Mouse (Mus musculus): ENCODE measurements around the gene Olfr285.

The Olfr285 gene

DNA sequence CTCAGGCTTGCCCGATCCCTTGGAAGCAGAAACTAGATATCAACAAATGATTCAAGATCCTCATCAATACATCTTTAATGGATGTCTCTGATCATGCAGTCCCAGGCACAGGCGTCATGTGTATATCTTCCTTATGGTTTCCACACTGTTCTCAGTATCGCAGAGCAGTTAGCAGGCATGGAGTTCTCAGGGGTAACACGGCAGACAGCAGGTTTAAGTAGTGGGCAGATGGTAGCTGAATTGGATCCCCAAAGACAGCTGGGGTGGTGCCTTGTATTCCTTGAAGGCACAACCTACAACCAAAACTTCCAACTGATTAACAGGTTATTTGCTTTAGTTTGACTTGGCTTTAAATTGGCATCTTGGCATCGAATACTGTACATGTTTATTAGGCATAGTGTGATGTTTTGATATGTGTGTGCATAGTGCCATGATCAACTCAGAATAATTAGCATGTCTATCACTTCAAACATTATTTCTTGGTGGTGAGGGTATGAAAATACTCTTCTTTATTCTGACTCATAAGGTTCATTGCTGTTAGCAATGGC is at the start of gene Olfr285:
Gene Olfr285, minus strand, starts transcription at position 177 of the 548 bp plus-strand sequence.
- DNase-seq (ENCODE audit: low read depth), result no peak

DNA sequence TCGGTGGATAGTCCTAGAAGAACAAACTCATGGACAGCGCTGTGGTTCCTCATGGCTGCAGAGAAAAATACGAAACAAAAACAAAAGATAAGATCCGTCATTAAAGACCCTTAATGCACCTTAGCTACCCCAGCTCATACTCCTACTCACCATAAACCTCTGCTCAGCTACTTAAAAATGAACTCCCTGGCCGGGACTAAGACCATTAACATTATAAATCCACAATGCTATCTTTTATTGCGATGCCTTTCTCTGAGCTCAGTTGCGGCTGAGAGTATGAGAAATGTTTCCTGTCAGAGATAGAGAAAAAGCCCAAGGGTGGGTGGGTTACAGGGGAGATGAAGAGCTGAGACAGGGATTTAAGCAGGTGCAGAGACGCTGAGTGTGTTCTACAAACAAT is 23.7 kb upstream of the Olfr285 start, which contains the start of gene Olfr284:
Gene Olfr284, minus strand, starts transcription at position 101 of the 400 bp plus-strand sequence.
- DNase-seq (ENCODE audit: low read depth), result no peak

DNA sequence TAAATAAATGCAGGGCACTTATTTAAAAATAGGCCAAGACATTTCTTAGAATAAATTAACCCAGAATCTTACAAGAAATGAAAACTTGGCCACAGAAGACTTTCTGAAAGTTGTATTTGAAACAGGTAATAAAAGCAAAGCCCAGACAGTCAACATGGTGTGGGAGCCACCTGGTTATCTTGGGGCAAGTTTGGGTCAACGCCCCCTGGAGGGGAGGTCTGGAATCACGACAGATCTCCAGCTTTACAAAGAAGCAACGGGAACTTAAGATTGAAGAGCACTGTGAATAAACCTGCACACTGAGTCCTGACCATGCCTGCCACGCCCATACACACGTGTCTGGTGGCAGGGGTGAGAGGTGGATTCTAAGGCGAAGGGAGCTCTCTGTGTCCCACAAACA is 1.4 kb downstream of the Olfr285 start:
- no peak for DNase-seq (ENCODE audit: low read depth)

DNA sequence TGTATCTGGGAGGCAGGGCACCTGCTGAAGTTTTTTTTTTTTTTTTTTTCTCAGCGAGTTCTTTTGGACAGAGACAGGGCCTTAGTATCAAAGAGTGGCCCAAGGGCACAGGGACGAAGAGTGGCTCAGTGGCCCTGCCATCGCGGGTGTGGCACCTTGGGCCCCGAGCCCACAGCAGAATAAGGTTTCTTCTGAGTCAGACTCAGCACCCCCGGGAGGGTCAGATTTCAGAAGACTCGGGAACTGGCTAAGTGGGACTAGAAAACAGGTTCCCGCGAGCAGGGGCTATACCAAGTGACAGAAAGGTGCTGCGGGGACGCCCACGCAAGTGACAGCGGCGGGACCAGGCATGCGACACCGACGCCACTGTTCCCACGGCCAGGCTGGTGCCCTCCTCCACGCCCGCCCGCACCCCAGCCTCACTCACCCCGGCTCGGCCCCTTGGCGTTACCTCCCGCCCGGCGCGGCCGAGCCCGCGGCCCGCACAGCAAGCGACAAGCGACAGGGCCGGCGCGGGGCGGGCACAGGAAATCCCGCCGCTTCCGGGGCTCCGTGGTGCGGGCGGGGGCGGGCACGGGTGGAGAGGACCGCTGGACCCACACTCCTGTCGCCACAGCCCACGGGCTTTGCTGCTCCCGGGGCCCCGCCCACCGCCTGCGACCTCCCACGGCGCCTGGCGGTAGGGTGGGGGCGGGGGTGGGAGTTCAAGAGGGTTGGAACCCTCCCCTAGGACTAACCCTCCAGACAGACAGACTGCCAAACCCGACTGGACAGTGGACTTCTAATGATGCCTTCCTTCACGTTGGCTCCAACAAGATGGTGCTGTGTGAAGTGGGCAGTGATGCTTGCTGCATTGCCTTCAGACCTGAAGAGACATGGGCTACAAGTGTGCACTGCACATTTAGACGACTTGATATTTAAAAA is 21.3 kb downstream of the Olfr285 start, which contains the start of gene Zfp641:
Gene Zfp641, minus strand, starts transcription at position 534 of the 924 bp plus-strand sequence.
- no peak for DNase-seq (ENCODE audit: low read depth)

DNA sequence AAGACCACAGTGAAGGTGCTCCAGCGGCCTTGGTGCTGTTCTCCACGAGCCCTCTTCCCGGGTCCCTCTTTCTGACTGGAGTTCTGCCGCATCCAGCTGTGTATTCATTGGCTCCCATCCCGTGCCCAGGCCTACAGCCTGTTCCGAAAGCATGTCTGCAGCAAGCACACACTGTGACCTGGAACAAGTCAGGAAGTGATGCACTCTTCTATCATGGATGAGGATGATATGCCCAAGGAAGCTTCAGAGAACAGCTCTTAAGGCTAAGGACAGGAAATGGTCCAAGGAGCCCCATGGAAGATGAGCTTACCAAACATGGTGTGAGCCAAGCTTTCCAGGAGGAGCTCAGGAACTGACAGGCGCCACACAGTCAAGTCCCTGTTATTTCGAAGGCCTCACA is 23.5 kb downstream of the Olfr285 start:
- no peak for DNase-seq (ENCODE audit: low read depth)

DNA sequence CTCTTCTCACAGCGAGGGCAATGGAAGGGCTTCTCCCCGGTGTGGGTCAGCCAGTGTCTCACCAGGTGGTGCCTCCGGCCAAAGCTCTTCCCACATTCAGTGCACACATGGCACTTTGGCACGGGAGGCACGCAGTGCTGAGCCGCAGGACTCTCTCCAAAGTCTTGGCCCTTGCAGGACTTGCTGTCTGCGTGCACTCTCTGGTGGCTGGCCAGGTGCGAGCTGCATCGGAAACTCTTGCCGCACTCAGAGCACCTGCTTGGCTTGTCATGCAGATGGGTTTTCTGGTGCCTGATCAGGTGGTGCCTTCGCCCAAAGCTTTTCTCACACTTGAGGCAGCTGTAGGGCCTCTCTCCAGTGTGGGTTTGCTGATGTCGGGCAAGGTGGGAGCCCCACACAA is 28.6 kb downstream of the Olfr285 start:
- no peak for DNase-seq (ENCODE audit: low read depth)

DNA sequence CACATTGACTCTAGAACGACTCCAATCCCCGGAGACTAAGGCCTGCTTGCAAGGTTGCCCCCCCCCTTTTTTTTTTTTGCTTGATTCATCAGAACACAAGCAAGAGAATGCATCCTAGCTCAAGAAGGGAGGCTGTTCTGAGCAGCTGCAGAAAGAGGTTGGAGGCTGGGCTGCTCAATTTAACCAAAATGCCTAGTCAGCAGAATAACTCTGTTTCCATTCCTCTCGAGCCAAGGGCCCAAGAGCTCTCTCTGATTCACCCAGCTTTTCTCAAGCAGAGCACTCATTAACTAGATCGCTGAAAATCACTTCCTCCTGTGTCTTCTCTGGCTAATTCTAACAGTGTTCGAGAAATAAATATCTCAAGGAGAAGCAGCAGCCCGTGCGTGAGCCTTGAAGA is 30.7 kb downstream of the Olfr285 start:
- DNase-seq (ENCODE audit: low read depth), result no peak
